Mouse (Mus musculus) limb, embryonic 11.5 days (tissue): ENCODE results near the gene Klf11. TPM values are rescaled to one million over a fixed set of nuclear protein-coding genes. Genes with fewer than 3 reads are reported as not detected.

ENCODE experiments used
- ATAC-seq: fragments of 200-750 bp; cut with Nextera tagmentation; 2 replicates; pipeline ENCODE4 v1.8.0; 2017; ENCODE audit warnings: low read depth; ENCODE audit not compliant: insufficient number of reproducible peaks, low FRiP score, low TSS enrichment
- DNase-seq: peaks from one replicate; pipeline ENCODE4 v3.0.0-alpha.2; 2015; ENCODE audit warnings: low spot score
- H3K27ac ChIP-seq: fragments of 300-500 bp; sonication (generic); replicated peaks from 2 replicates; pipeline ENCODE4 v1.5.1; 2014; ENCODE audit warnings: low read depth, mild to moderate bottlenecking, low read length
- H3K27me3 ChIP-seq: fragments of 300-500 bp; sonication (generic); 2 replicates; pipeline ENCODE4 v1.6.1; 2014; ENCODE audit warnings: mild to moderate bottlenecking, low read length, mixed read lengths; ENCODE audit not compliant: control insufficient read depth, insufficient read depth
- H3K36me3 ChIP-seq: fragments of 300-500 bp; sonication (generic); 2 replicates; pipeline ENCODE4 v1.6.1; 2014; ENCODE audit warnings: mild to moderate bottlenecking, low read length, moderate library complexity, mixed read lengths; ENCODE audit not compliant: control insufficient read depth, insufficient read depth
- H3K4me1 ChIP-seq: fragments of 300-500 bp; sonication (generic); 2 replicates; pipeline ENCODE4 v1.6.1; 2014; ENCODE audit warnings: low read length, mixed read lengths; ENCODE audit not compliant: control insufficient read depth, insufficient read depth
- H3K4me2 ChIP-seq: fragments of 300-500 bp; sonication (generic); 2 replicates; pipeline ENCODE4 v1.6.1; 2014; ENCODE audit warnings: low read depth, mild to moderate bottlenecking, moderate library complexity; ENCODE audit not compliant: severe bottlenecking
- H3K4me3 ChIP-seq: fragments of 300-500 bp; sonication (generic); 2 replicates; pipeline ENCODE4 v1.5.1; 2014; ENCODE audit warnings: low read depth, low read length
- H3K9ac ChIP-seq: fragments of 300-500 bp; sonication (generic); 2 replicates; pipeline ENCODE4 v1.6.1; 2014; ENCODE audit warnings: mild to moderate bottlenecking, low read length
- H3K9me3 ChIP-seq: fragments of 300-500 bp; sonication (generic); 2 replicates; pipeline ENCODE4 v1.6.1; 2016; ENCODE audit warnings: low read length; ENCODE audit not compliant: control insufficient read depth
- WGBS: fragments of 180-500 bp; shearing (Covaris S2); extraction: QIAGEN DNeasy Blood & Tissue Kit; methylation state at CpG from one replicate; pipeline ENCODE4 v1.1.7; 2014; 5-methylcytosine and 5-hydroxymethylcytosine counted together
- polyA plus RNA-seq: library from polyadenylated mRNA; unstranded; fragments of >200 nt; fragmentation: Nextera tagmentation; extraction: Ambion mirVana; gene quantifications from 2 replicates; pipeline ENCODE4 v1.2.1, GENCODE M21; 2014

Gene Klf11
- polyA plus RNA-seq, 1 experiment from 2014 or later = 10.8 TPM

DNA sequence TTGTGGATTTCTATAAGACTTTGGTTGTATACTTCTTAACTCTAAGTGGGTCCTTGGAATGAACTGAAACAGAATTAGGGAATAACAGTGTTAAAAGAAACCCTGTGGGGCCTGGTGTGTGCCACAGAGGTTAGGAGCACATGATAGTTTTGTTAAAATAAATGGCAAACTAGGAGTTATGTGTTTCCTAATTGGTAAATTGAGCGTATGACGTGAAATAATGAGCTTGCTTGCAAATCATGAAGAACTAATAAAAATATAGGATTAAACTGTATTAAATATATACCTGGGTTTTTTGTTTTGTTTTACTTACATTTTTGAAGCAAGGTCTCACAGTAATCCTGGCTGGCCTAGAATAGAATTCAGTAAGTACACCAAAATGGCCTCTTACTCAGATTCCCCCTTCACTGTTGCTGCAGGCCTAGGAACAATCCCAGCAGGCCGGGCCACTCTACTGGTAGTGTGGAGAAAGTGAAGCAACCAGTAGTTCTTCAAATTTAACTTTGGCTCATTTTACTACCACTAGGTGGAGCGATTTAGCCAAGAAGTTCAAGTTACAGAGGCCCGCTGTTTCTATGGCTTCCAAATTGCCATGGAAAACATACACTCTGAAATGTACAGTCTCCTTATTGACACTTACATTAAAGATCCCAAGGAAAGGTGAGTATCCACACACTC, 58.9 kb downstream of the Klf11 start:
- Histone ChIP-seq H3K27me3 (no peaks in the 10 kb centered on the region), H3K4me2 (peak overlapping the region; percentile 66), H3K9me3 (no peaks in the 10 kb centered on the region), H3K9ac (peak overlapping the region; percentile 35; the same call in 1 of the 2 replicates), H3K36me3 (peaks cover 20% of the 10 kb centered on the region), H3K27ac (no peak overlapping the region; the same call in 1 of the 2 replicates), H3K4me3 (peak overlapping the region; percentile 90), H3K4me1 (peaks cover 12% of the 10 kb centered on the region; the same call in 1 of the 2 replicates)
- ATAC-seq (no peak), DNase-seq (peak; percentile 76)
- WGBS = 37% methylated on average over 5 of the region's 5 CpGs

GRCm38 (mm10) chr12:24710672-24711071, 59.6 kb downstream of the Klf11 start:
- peak; percentile 66 for DNase-seq
- Histone ChIP-seq H3K36me3 (peaks cover 20% of the 10 kb centered on the region), H3K27me3 (no peaks in the 10 kb centered on the region), H3K9ac (0 out of 2 replicates have a peak overlapping the region, but pooled peaks have one; percentile 5), H3K4me3 (no peak overlapping the region), H3K27ac (no peak overlapping the region; the same call in 1 of the 2 replicates), H3K4me1 (peaks cover 12% of the 10 kb centered on the region; the same call in 1 of the 2 replicates), H3K4me2 (peak overlapping the region; percentile 66; the same call in 1 of the 2 replicates), H3K9me3 (no peaks in the 10 kb centered on the region)
- no peak for ATAC-seq
- WGBS = 70% methylated on average over 5 of the region's 5 CpGs

Other genes starting within 250 kb of the Klf11 start
- 31.0 and 31.1 TPM in 2 replicates for gene Taf1b, start 152.9 kb upstream of the Klf11 start, polyA plus RNA-seq
- gene Grhl1, start 79.0 kb upstream of the Klf11 start, polyA plus RNA-seq = 1.5 and 1.6 TPM in 2 replicates
- 0.36 and 0.91 TPM in 2 replicates for gene Cys1, start 30.5 kb downstream of the Klf11 start, polyA plus RNA-seq
- gene Rrm2, start 57.0 kb downstream of the Klf11 start, polyA plus RNA-seq = 439 and 485 TPM in 2 replicates
- 51.7 and 56.1 TPM in 2 replicates for gene Mboat2, start 179.6 kb downstream of the Klf11 start, polyA plus RNA-seq